17 mouse cellular contexts compared by ENCODE assay signal in genomic region chr14:120306229-120306628, GRCm38 (mm10). TPM values are rescaled to one million over a fixed set of nuclear protein-coding genes. Genes with fewer than 3 reads are reported as not detected.
DNase-seq lines count a peak whose midpoint lies in the region; ATAC-seq lines count a peak whose summit lies in the region.
"Had no signal": no experiment of that assay in that cellular context is flagged by ENCODE, and none has a peak within 500 bp of the region (broad histone marks: within the 10 kb centered on the region; RNA-seq: fewer than 3 reads in every experiment).

No protein-coding gene starts in this region.

- no peak for DNase-seq in kidney, adult 8-10 months
- peak; percentile 93 for DNase-seq in ZHBTc4 (ENCODE audit: low read depth, low spot score)
- DNase-seq in liver, embryonic 11.5 days (ENCODE audit: low spot score) = no peak
- no peak for DNase-seq in forebrain, embryonic 11.5 days (ENCODE audit: low spot score)
- DNase-seq in testis, postnatal 10 days (ENCODE audit: low spot score) = no peak
- DNase-seq: adrenal gland, postnatal 14 days; cerebellum, postnatal 10 days; kidney, postnatal 10 days had no signal

- H3K27ac ChIP-seq in kidney, embryonic 16.5 days (ENCODE audit: low read length) = no peak overlapping the region
- no peak overlapping the region for H3K27ac ChIP-seq in liver, embryonic 11.5 days (ENCODE audit: low read depth, low read length)
- H3K27ac ChIP-seq in forebrain, embryonic 11.5 days (ENCODE audit: low read depth, low read length) = no peak overlapping the region
- H3K27ac ChIP-seq: hindbrain, embryonic 13.5 days; limb, embryonic 13.5 days; neural tube, embryonic 13.5 days; stomach, embryonic 15.5 days had no signal

- H3K27me3 ChIP-seq in kidney, embryonic 16.5 days (ENCODE audit: insufficient read depth, low read length) = no peaks in the 10 kb centered on the region
- no peaks in the 10 kb centered on the region for H3K27me3 ChIP-seq in liver, embryonic 11.5 days (replicated peaks; ENCODE audit: control insufficient read depth, insufficient read depth, low read length)
- no peaks in the 10 kb centered on the region for H3K27me3 ChIP-seq in forebrain, embryonic 11.5 days (ENCODE audit: control insufficient read depth, insufficient read depth, low read length)
- H3K27me3 ChIP-seq: hindbrain, embryonic 13.5 days; limb, embryonic 13.5 days; megakaryocyte, embryonic 14.5 days; neural tube, embryonic 13.5 days; stomach, embryonic 15.5 days had no signal

- H3K36me3 ChIP-seq in kidney, embryonic 16.5 days (ENCODE audit: insufficient read depth, low read length) = no peaks in the 10 kb centered on the region
- no peaks in the 10 kb centered on the region for H3K36me3 ChIP-seq in liver, embryonic 11.5 days (ENCODE audit: control insufficient read depth, insufficient read depth, low read length)
- H3K36me3 ChIP-seq in forebrain, embryonic 11.5 days (ENCODE audit: control insufficient read depth, insufficient read depth, low read length) = no peaks in the 10 kb centered on the region
- H3K36me3 ChIP-seq: hindbrain, embryonic 13.5 days; neural tube, embryonic 13.5 days; stomach, embryonic 15.5 days had no signal

- H3K4me3 ChIP-seq in kidney, embryonic 16.5 days (ENCODE audit: low read length) = no peak overlapping the region
- no peak overlapping the region; the same call in 1 of the 2 replicates for H3K4me3 ChIP-seq in liver, embryonic 11.5 days (ENCODE audit: low read depth, low read length)
- no peak overlapping the region for H3K4me3 ChIP-seq in forebrain, embryonic 11.5 days (ENCODE audit: low read depth, low read length)
- H3K4me3 ChIP-seq: hindbrain, embryonic 13.5 days; limb, embryonic 13.5 days; neural tube, embryonic 13.5 days; stomach, embryonic 15.5 days had no signal

- H3K4me2 ChIP-seq in kidney, embryonic 16.5 days (replicated peaks; ENCODE audit: low read depth, low read length) = no peak overlapping the region
- H3K4me2 ChIP-seq in liver, embryonic 11.5 days = peak overlapping the region; percentile 19
- no peak overlapping the region for H3K4me2 ChIP-seq in forebrain, embryonic 11.5 days (ENCODE audit: low read depth, low read length, severe bottlenecking)
- H3K4me2 ChIP-seq: heart, embryonic 11.5 days; hindbrain, embryonic 13.5 days; limb, embryonic 13.5 days; neural tube, embryonic 13.5 days; stomach, embryonic 15.5 days had no signal

- WGBS in kidney, embryonic 16.5 days = 85% methylated on average over 11 of the region's 11 CpGs
- 37% methylated on average over 11 of the region's 11 CpGs for WGBS in liver, embryonic 11.5 days
- WGBS in forebrain, embryonic 11.5 days = 80% methylated on average over 11 of the region's 11 CpGs

- no peaks in the 10 kb centered on the region for H3K9me3 ChIP-seq in kidney, embryonic 16.5 days (ENCODE audit: low read length)
- H3K9me3 ChIP-seq in liver, embryonic 11.5 days (ENCODE audit: control insufficient read depth, low read length) = no peaks in the 10 kb centered on the region
- H3K9me3 ChIP-seq in forebrain, embryonic 11.5 days (ENCODE audit: control insufficient read depth, low read length) = no peaks in the 10 kb centered on the region
- H3K9me3 ChIP-seq: hindbrain, embryonic 13.5 days; limb, embryonic 13.5 days; megakaryocyte, embryonic 14.5 days; neural tube, embryonic 13.5 days; stomach, embryonic 15.5 days had no signal

- peaks cover 48% of the 10 kb centered on the region for H3K4me1 ChIP-seq in kidney, embryonic 16.5 days (ENCODE audit: insufficient read depth, low read length)
- peaks cover 33% of the 10 kb centered on the region for H3K4me1 ChIP-seq in liver, embryonic 11.5 days (replicated peaks; ENCODE audit: control insufficient read depth, insufficient read depth, low read length)
- H3K4me1 ChIP-seq in forebrain, embryonic 11.5 days (replicated peaks; ENCODE audit: control insufficient read depth, insufficient read depth, low read length) = peaks cover 2% of the 10 kb centered on the region; the same call in 1 of the 2 replicates

- ATAC-seq in kidney, embryonic 16.5 days (ENCODE audit: low FRiP score, low TSS enrichment) = 0 out of 2 replicates have a peak, but pooled peaks have one; percentile 46
- ATAC-seq in liver, embryonic 11.5 days (replicated peaks; ENCODE audit: low FRiP score) = peak; percentile 63
- peak; percentile 61; the same call in 1 of the 2 replicates for ATAC-seq in neutrophil, adult 5-6 weeks (ENCODE audit: extremely low read depth, insufficient number of reproducible peaks, low FRiP score, poor library complexity, severe bottlenecking)
- no peak for ATAC-seq in forebrain, embryonic 11.5 days (replicated peaks; ENCODE audit: low FRiP score)
- no peak for ATAC-seq in erythroid progenitor cell, adult 5-6 weeks (replicated peaks; ENCODE audit: low FRiP score, poor library complexity, severe bottlenecking)

- no peak overlapping the region for H3K9ac ChIP-seq in kidney, embryonic 16.5 days (replicated peaks; ENCODE audit: low read length)
- H3K9ac ChIP-seq in liver, embryonic 11.5 days (ENCODE audit: low read depth, low read length) = no peak overlapping the region
- no peak overlapping the region for H3K9ac ChIP-seq in forebrain, embryonic 11.5 days (ENCODE audit: low read length)
- H3K9ac ChIP-seq: hindbrain, embryonic 13.5 days; limb, embryonic 13.5 days; neural tube, embryonic 13.5 days; stomach, embryonic 15.5 days had no signal

RNA-seq across cellular contexts. Expression of gene Mbnl2, which starts 30.8 kb away (rescaled TPM):
- 103 and 106 TPM in 2 replicates for polyA plus RNA-seq in kidney, embryonic 16.5 days (2015; fragmentation: Nextera tagmentation; extraction: Ambion mirVana)
- polyA plus RNA-seq in liver, embryonic 11.5 days (2014; fragmentation: Nextera tagmentation; extraction: Ambion mirVana) = 38.2 and 40.0 TPM in 2 replicates
- total RNA-seq in neutrophil, adult 5-6 weeks (2017) = 132 and 153 TPM in 2 replicates
- 39.2 and 39.6 TPM in 2 replicates for polyA plus RNA-seq in forebrain, embryonic 11.5 days (2014; fragmentation: Nextera tagmentation; extraction: Ambion mirVana)
- total RNA-seq in erythroid progenitor cell, adult 5-6 weeks (2015; ENCODE audit: low replicate concordance) = 17.7 and 32.7 TPM in 2 replicates
- 16.3 and 24.0 TPM in 2 replicates for total RNA-seq in erythroid progenitor cell, adult 5-6 weeks (2017; ENCODE audit: low replicate concordance)

Comparison
In these comparisons a context has a peak if more than half of its experiments do, and no peak if none do; other contexts are left out.
1. ATAC-seq: peak in kidney, embryonic 16.5 days (single experiment), liver, embryonic 11.5 days (single experiment) and neutrophil, adult 5-6 weeks (single experiment); none in forebrain, embryonic 11.5 days (single experiment) and erythroid progenitor cell, adult 5-6 weeks (single experiment).